Mouse (Mus musculus) small intestine, adult 2 months (tissue): ENCODE measurements around the gene Ndufa13. TPM values are rescaled to one million over a fixed set of nuclear protein-coding genes. Genes with fewer than 3 reads are reported as not detected.
A peak's percentile ranks its signal among the peaks of the same experiment; 100 is the strongest.

Experiments
- H3K27ac ChIP-seq: fragments of 200-500 bp; 2 replicates; pipeline ENCODE4 v1.5.1; 2012; ENCODE audit warnings: low read depth, low read length, control low read depth, inconsistent platforms; ENCODE audit not compliant: insufficient read depth
- H3K27me3 ChIP-seq: fragments of 200-500 bp; 2 replicates; pipeline ENCODE4 v1.6.1; 2012; ENCODE audit warnings: mild to moderate bottlenecking, moderate library complexity, low read length, inconsistent platforms; ENCODE audit not compliant: control insufficient read depth, insufficient read depth
- H3K36me3 ChIP-seq: fragments of 200-500 bp; 2 replicates; pipeline ENCODE4 v1.6.1; 2012; ENCODE audit warnings: mild to moderate bottlenecking, low read length, control low read depth, inconsistent platforms; ENCODE audit not compliant: control insufficient read depth, insufficient read depth
- H3K4me1 ChIP-seq: fragments of 200-500 bp; 2 replicates; pipeline ENCODE4 v1.6.1; 2012; ENCODE audit warnings: low read length, inconsistent platforms, mixed read lengths; ENCODE audit not compliant: control insufficient read depth, insufficient read depth, insufficient read length
- H3K4me3 ChIP-seq: fragments of 200-500 bp; 2 replicates; pipeline ENCODE4 v1.5.1; 2012; ENCODE audit warnings: low read depth, mild to moderate bottlenecking, control low read depth, inconsistent platforms, low read length, moderate library complexity
- CTCF ChIP-seq: fragments of 200-500 bp; IDR thresholded peaks from 2 replicates; pipeline ENCODE4 v1.5.1; 2012; ENCODE audit warnings: low read depth, mild to moderate bottlenecking, control low read depth, inconsistent platforms, low read length, moderate library complexity, mixed read lengths; ENCODE audit not compliant: insufficient replicate concordance, insufficient read length; ENCODE audit errors: extremely low read depth
- POLR2A ChIP-seq: fragments of 200-500 bp; IDR thresholded peaks from 2 replicates; pipeline ENCODE4 v1.6.1; 2012; ENCODE audit warnings: low read depth, mild to moderate bottlenecking, control low read depth, inconsistent platforms, low read length, moderate library complexity
- WGBS: fragments of 180-500 bp; shearing (Covaris S2); methylation state at CpG from one replicate; pipeline ENCODE4 v1.1.7; 2018; 5-methylcytosine and 5-hydroxymethylcytosine counted together
- polyA plus RNA-seq: library from polyadenylated mRNA; depleted of rRNA; stranded (reverse); fragments of >200 nt; gene quantifications from 2 replicates; pipeline ENCODE4 v1.2.3, GENCODE M21; 2012

The Ndufa13 gene
- polyA plus RNA-seq, 1 experiment = 149 TPM

DNA sequence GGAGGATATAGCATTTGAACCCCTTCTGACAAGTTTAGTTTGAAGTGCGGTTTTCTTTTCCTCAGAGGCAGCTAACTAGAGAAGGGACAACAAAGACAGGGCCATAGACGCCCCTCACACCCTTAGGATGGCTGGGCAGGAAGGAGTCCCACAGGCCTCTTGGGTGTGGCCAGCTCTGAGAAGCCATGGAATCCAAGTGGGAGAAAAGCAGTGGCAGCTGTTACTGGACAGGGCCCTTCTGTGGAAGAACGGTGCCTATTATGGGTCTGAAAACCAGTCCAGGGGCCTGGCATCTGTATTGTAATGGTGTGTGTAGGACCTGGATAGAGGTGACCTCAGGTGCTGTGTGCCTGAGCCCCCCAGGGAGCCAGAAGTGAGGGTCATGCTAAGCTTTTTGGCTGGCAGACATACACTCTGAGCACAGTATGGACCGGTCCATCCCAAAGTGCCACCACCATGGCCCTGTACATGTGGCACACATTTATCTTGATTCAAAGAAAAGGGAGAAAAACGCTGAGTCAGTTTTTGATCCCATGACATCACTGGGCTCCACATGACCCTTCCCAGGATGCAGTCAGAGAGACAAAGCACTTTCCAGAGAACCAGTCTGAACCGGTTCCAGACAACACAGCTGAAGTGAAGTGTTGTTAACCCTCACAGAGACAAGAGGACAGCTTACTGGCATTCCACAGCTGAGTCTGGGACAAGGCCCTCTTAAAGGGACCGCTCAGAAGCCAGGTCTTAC, 33.9 kb upstream of the Ndufa13 start:
- H3K36me3 ChIP-seq = peaks cover 22% of the 10 kb centered on the region
- WGBS = 66% methylated on average over 7 of the region's 7 CpGs
- H3K4me1 ChIP-seq = peaks cover 24% of the 10 kb centered on the region; the same call in 1 of the 2 replicates
- TF ChIP-seq POLR2A = no peak
- TF ChIP-seq CTCF = no peak
- H3K4me3 ChIP-seq = no peak overlapping the region
- no peaks in the 10 kb centered on the region for H3K27me3 ChIP-seq
- H3K27ac ChIP-seq = 0 out of 2 replicates have a peak overlapping the region, but pooled peaks have one; percentile 21

DNA sequence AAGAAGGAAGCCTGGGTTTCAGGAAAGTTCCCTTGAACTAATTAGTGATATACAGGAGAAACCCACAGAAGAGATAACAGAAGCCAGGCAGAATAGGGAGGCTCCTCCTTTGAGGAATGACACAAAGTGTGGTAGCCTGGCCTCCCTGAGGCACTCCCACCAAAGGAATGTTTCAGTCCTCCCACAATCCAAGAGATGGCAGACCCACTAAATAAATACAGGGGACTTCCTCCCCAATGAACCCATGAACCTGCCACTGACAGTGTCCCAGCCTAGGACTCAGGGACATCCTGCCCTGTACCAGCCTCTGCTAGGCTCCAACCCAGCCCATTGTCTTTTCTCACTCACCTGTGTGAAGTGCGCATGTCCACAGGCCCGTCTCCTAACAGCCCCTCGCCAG, 33.1 kb upstream of the Ndufa13 start:
- no peak overlapping the region for H3K4me3 ChIP-seq
- H3K4me1 ChIP-seq = peaks cover 22% of the 10 kb centered on the region; the same call in 1 of the 2 replicates
- TF ChIP-seq POLR2A (no peak), CTCF (no peak)
- peaks cover 24% of the 10 kb centered on the region for H3K36me3 ChIP-seq
- H3K27me3 ChIP-seq = no peaks in the 10 kb centered on the region
- WGBS = 95% methylated on average over 3 of the region's 3 CpGs
- H3K27ac ChIP-seq = no peak overlapping the region

DNA sequence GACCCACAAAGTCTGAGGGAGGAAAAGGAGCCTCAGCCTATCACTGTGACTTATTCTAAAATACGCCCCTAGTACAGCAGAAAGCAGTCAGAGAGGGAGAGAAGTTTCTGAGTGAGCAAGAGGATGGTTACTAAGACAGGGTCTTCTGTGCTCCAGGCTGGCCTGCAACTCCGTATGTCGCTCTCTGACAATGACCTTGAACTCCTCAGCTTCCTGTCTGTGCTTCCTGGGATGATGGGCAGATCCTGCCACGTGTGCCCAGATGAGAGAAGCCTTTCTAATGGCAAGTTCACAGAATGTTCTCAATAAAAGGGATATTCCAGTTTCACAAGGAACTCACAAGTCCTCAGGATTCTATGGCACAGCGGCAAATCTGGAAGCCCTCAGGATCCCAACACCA, 32.2 kb upstream of the Ndufa13 start:
- WGBS = 79% methylated on average over 5 of the region's 5 CpGs
- TF ChIP-seq POLR2A = no peak
- TF ChIP-seq CTCF = no peak
- Histone ChIP-seq H3K27me3 (no peaks in the 10 kb centered on the region), H3K36me3 (peaks cover 25% of the 10 kb centered on the region), H3K27ac (no peak overlapping the region), H3K4me1 (peaks cover 19% of the 10 kb centered on the region; the same call in 1 of the 2 replicates), H3K4me3 (no peak overlapping the region)

DNA sequence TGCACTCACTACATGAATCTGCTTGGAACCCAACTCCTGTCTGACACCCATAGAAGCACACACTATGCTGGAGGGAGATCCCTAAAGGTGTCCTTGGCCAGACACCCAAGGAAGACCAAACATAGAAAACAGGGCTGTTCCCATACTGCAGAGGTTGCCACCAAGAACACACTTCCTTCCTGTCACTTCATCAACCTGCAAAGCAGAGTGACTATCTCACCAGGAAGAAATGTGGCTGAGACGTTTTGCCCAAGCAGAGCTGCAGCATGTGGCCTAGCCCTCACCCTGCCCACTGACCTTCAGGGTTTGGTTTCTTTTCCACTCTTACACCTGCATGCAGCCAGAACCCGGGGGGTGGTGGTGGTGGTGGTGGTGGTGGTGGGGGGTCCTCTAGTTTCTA, 31.5 kb upstream of the Ndufa13 start:
- Histone ChIP-seq H3K4me3 (no peak overlapping the region), H3K4me1 (peaks cover 14% of the 10 kb centered on the region; the same call in 1 of the 2 replicates), H3K27ac (no peak overlapping the region), H3K36me3 (peaks cover 25% of the 10 kb centered on the region), H3K27me3 (no peaks in the 10 kb centered on the region)
- TF ChIP-seq POLR2A (no peak), CTCF (no peak)
- WGBS = 53% methylated on average over 2 of the region's 2 CpGs

DNA sequence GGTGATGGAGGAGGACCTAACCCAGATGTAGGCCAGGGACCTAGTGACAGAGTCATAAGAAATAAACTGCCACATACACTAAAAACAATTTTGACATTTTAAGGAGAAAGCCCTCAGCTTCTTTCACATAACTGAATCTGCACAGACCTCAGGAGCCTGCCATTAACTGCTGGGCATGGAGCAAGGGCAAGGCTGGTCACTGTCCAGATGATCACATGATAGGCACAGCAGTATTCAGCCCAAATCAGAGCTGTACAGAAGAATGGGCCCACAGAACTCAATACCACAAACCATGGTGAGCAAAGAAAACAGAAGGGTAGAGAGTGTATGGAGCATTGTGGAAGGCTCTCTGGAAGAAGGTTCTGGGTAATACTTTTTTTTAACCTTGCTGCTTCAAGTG, 24.5 kb upstream of the Ndufa13 start:
- Histone ChIP-seq H3K4me1 (no peaks in the 10 kb centered on the region; the same call in 1 of the 2 replicates), H3K27ac (no peak overlapping the region), H3K36me3 (peaks cover 7% of the 10 kb centered on the region), H3K27me3 (no peaks in the 10 kb centered on the region), H3K4me3 (no peak overlapping the region)
- TF ChIP-seq POLR2A (no peak), CTCF (no peak)

DNA sequence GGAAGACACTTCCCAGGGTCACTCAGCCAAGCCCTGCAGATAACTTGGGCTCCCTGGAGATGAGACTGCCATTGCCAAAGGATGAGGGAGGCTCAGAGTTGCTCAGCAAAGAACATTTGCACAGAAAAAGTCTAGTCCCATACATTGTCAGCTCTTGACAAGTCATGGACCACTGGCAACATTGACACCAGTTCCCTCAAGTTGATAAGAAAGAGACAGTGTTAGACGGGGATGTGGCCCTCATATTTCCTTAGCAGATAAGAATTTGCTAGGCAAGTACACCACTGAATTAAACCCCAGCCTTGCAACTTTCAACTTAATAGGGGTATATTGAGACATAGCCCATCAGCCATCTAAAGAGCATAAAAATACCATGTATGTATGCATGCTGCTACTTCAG, 21.6 kb upstream of the Ndufa13 start:
- H3K4me3 ChIP-seq = no peak overlapping the region
- peaks cover 4% of the 10 kb centered on the region; the same call in 1 of the 2 replicates for H3K36me3 ChIP-seq
- H3K27ac ChIP-seq = no peak overlapping the region
- no peaks in the 10 kb centered on the region for H3K27me3 ChIP-seq
- TF ChIP-seq POLR2A = no peak
- TF ChIP-seq CTCF = no peak
- H3K4me1 ChIP-seq = peaks cover 14% of the 10 kb centered on the region
- 57% methylated on average over 1 of the region's 1 CpGs for WGBS

DNA sequence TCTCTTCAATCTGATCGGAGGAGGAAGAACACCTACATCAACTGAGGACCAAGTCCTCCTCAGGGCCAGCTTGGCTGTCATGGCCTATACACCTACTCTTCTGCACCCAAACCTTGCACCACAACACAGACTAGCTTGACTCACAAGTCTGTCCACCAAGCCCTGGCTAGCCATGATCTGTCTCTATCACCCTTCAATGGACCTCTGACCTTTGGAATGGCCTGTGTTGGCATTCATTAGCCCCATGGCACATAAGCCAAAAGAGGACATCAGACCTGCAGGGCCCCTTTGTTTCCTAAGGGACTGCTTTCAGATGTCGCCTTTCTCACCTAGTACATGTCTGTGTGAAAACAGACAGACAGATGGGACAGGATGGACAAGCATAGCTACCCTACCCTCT, 18.8 kb upstream of the Ndufa13 start:
- H3K27ac ChIP-seq = peak overlapping the region; percentile 44
- peaks cover 14% of the 10 kb centered on the region for H3K4me1 ChIP-seq
- H3K36me3 ChIP-seq = peaks cover 12% of the 10 kb centered on the region
- WGBS = 71% methylated on average over 2 of the region's 2 CpGs
- no peaks in the 10 kb centered on the region for H3K27me3 ChIP-seq
- no peak overlapping the region for H3K4me3 ChIP-seq
- TF ChIP-seq CTCF = no peak
- TF ChIP-seq POLR2A = no peak
